Mouse (Mus musculus) liver, embryonic 14.5 days (tissue): ENCODE measurements around the gene Xrcc4. TPM values are rescaled to one million over a fixed set of nuclear protein-coding genes. Genes with fewer than 3 reads are reported as not detected.

Experiments
- ATAC-seq: fragments of 200-750 bp; cut with Nextera tagmentation; 2 replicates; pipeline ENCODE4 v1.8.0; 2017; ENCODE audit warnings: moderate number of reproducible peaks, mild to moderate bottlenecking, moderate library complexity; ENCODE audit not compliant: insufficient read depth
- DNase-seq, 3 experiments: peaks; one replicate each; pipeline ENCODE4 v3.0.0-alpha.2; 2012 to 2013; ENCODE audit warnings: low read depth in 3 of 3, low spot score in 3 of 3
- H3K27ac ChIP-seq: fragments of 300-500 bp; sonication (generic); 2 replicates; pipeline ENCODE4 v1.5.1; 2014; ENCODE audit warnings: moderate library complexity, mild to moderate bottlenecking, control low read depth, inconsistent platforms
- H3K27me3 ChIP-seq: fragments of 300-500 bp; sonication (generic); 2 replicates; pipeline ENCODE4 v1.6.1; 2014; ENCODE audit warnings: mild to moderate bottlenecking, low read length, moderate library complexity; ENCODE audit not compliant: control insufficient read depth, insufficient read depth
- H3K36me3 ChIP-seq: fragments of 300-500 bp; sonication (generic); replicated peaks from 2 replicates; pipeline ENCODE4 v1.6.1; 2014; ENCODE audit warnings: low read depth; ENCODE audit not compliant: control insufficient read depth, insufficient read depth
- H3K4me1 ChIP-seq, 2 experiments: fragments of 200-500 bp in 1 of 2; fragments of 300-500 bp in 1 of 2; sonication (generic) in 1 of 2; replicated peaks; 2 replicates each; pipeline ENCODE4 v1.6.1; 2012 to 2014; ENCODE audit warnings: antibody characterized with exemption in 1 of 2, inconsistent platforms in 1 of 2, low read length in 1 of 2; ENCODE audit not compliant: control insufficient read depth in 2 of 2, insufficient read depth in 2 of 2
- H3K4me2 ChIP-seq: fragments of 300-500 bp; sonication (generic); 2 replicates; pipeline ENCODE4 v1.6.1; 2014; ENCODE audit warnings: low read depth, mild to moderate bottlenecking, control low read depth, moderate library complexity
- H3K4me3 ChIP-seq, 2 experiments: fragments of 200-500 bp in 1 of 2; fragments of 300-500 bp in 1 of 2; sonication (generic) in 1 of 2; 2 replicates each; pipeline ENCODE4 v1.5.1; 2012 to 2014; ENCODE audit warnings: low read depth in 2 of 2, low read length in 2 of 2, mild to moderate bottlenecking in 2 of 2, control low read depth in 1 of 2, inconsistent platforms in 1 of 2, moderate library complexity in 1 of 2; ENCODE audit not compliant: insufficient read depth in 1 of 2
- H3K9ac ChIP-seq: fragments of 300-500 bp; sonication (generic); replicated peaks from 2 replicates; pipeline ENCODE4 v1.6.1; 2014; ENCODE audit warnings: mild to moderate bottlenecking, control low read depth, moderate library complexity
- H3K9me3 ChIP-seq: fragments of 300-500 bp; sonication (generic); 2 replicates; pipeline ENCODE4 v1.6.1; 2016; ENCODE audit warnings: low read length, mixed read lengths; ENCODE audit not compliant: control insufficient read depth
- CTCF ChIP-seq: IDR thresholded peaks from 2 replicates; pipeline ENCODE4 v1.5.1; 2016; ENCODE audit warnings: antibody characterized with exemption, low read depth, control low read depth
- EP300 ChIP-seq: IDR thresholded peaks from 2 replicates; pipeline ENCODE4 v1.6.1; 2016; ENCODE audit warnings: antibody characterized with exemption, low read depth
- WGBS: fragments of 180-500 bp; shearing (Covaris S2); extraction: QIAGEN DNeasy Blood & Tissue Kit; methylation state at CpG from one replicate; pipeline ENCODE4 v1.1.7; 2014; ENCODE audit not compliant: insufficient replicate concordance; 5-methylcytosine and 5-hydroxymethylcytosine counted together
- polyA plus RNA-seq, 2 experiments: library from polyadenylated mRNA; depleted of rRNA in 1 of 2; stranded (reverse) in 1 of 2; unstranded in 1 of 2; fragments of >200 nt; fragmentation: Nextera tagmentation in 1 of 2; extraction: Ambion mirVana in 1 of 2; gene quantifications; 2 replicates each; pipeline versions ENCODE4 v1.2.1 to v1.2.3; 2012 to 2014

Gene Xrcc4
- polyA plus RNA-seq, 2 experiments: 2.6 to 5.8 TPM

DNA sequence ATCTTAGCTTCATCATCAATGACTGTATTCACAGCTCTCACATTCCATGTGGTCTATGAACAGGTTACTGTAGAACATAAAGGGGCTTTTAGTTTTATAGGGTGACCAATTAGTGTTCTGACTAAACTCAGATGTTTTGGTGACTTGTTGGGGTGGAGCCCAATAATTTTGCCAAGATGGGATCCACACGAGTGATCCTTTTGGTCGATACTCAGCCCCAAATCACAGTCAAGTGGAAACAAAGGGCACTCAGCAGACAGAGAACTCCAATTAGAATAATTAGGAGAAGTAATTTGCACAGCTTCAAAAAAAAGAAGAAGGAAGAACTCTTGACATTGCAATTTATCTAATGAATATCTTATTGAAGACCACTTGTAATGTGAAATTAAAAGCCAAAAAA is 274.9 kb downstream of the Xrcc4 start:
- ATAC-seq (no peak), DNase-seq (no peak)
- Histone ChIP-seq H3K9me3 (no peaks in the 10 kb centered on the region), H3K4me1 (peaks cover 0 to 7% of the 10 kb centered on the region in 2 experiments; a peak in 1 of 4 replicates), H3K27ac (no peak overlapping the region), H3K4me3 (no peak overlapping the region), H3K9ac (no peak overlapping the region), H3K4me2 (no peak overlapping the region), H3K36me3 (no peaks in the 10 kb centered on the region), H3K27me3 (no peaks in the 10 kb centered on the region)
- TF ChIP-seq EP300 (no peak), CTCF (no peak)
- WGBS: 85% methylated on average over 2 of the region's 2 CpGs

DNA sequence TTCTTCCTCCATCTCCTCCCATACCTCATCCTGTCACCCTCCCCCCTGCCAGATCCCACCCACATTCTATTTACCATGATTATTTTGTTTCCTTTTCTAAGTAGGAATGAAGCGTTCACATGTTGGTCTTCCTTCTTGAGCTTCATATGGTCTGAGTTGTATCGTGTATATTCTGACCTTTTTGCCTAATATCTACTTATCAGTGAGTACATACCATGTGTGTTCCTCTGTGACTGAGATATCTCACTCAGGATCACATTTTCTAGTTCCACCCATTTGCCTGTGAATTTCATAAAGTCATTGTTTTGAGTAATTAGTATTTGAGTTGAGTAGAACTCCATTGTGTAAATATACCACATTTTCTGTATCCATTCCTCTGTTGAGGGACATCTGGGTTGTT is 277.2 kb downstream of the Xrcc4 start:
- no peaks in the 10 kb centered on the region for H3K9me3 ChIP-seq
- H3K27me3 ChIP-seq: no peaks in the 10 kb centered on the region
- peak; percentile 80 for ATAC-seq
- 45% methylated on average over 2 of the region's 2 CpGs for WGBS
- no peak overlapping the region for H3K27ac ChIP-seq
- peaks cover 0 to 7% of the 10 kb centered on the region in 2 experiments; a peak in 1 of 4 replicates for H3K4me1 ChIP-seq
- H3K4me2 ChIP-seq: no peak overlapping the region
- H3K9ac ChIP-seq: no peak overlapping the region
- no peaks in the 10 kb centered on the region for H3K36me3 ChIP-seq
- TF ChIP-seq CTCF: no peak
- TF ChIP-seq EP300: no peak
- no peak for DNase-seq
- H3K4me3 ChIP-seq: no peak overlapping the region

DNA sequence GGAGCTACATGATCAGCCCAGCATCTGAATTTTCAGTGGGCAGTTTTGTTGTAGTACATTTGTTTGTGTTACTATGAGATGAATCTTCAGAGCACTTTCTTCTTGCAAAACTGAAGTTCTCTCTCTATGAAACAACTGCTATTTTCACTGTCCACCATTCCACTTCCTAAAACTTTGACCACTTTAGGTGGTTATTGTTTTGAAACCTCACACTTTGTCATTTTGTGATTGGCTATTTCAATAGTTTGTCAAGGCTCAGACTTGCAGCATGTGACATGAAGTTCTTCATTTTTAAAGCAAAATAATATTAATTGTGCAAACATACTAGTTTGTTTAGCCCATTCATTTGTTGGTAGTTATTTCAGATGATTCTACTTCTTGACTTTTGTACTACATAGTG is 280.4 kb downstream of the Xrcc4 start:
- DNase-seq (no peak), ATAC-seq (no peak)
- Histone ChIP-seq H3K4me3 (no peak overlapping the region), H3K4me1 (peaks cover 0 to 7% of the 10 kb centered on the region in 2 experiments; a peak in 1 of 4 replicates), H3K27ac (no peak overlapping the region), H3K4me2 (no peak overlapping the region), H3K9me3 (no peaks in the 10 kb centered on the region), H3K27me3 (no peaks in the 10 kb centered on the region), H3K36me3 (no peaks in the 10 kb centered on the region), H3K9ac (no peak overlapping the region)
- no peak for TF ChIP-seq EP300
- no peak for TF ChIP-seq CTCF

DNA sequence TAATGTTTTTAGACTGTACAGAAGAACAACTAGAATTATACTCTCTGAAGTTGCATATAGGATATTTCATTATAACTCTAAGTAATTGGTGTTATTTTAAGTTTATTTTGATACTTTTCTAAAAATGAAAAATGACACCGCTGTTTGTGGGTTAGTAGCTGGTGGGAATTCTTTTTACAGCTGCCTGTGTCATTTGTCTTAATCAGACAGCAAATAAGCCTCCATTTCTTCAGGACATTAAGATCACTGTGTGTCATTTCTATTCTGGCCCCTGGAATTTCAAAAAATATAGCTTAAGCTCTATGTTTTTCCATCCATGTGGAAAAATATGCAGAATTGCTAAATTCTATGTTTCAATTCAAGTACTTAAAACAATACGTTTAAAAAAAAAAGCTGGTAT is 287.5 kb downstream of the Xrcc4 start:
- Histone ChIP-seq H3K4me1 (no peaks in the 10 kb centered on the region), H3K9ac (no peak overlapping the region), H3K4me2 (no peak overlapping the region), H3K9me3 (no peaks in the 10 kb centered on the region), H3K27me3 (no peaks in the 10 kb centered on the region), H3K4me3 (no peak overlapping the region), H3K36me3 (no peaks in the 10 kb centered on the region), H3K27ac (no peak overlapping the region)
- WGBS: 66% methylated on average over 2 of the region's 2 CpGs
- no peak for ATAC-seq
- TF ChIP-seq CTCF: no peak
- TF ChIP-seq EP300: no peak
- DNase-seq: no peak

DNA sequence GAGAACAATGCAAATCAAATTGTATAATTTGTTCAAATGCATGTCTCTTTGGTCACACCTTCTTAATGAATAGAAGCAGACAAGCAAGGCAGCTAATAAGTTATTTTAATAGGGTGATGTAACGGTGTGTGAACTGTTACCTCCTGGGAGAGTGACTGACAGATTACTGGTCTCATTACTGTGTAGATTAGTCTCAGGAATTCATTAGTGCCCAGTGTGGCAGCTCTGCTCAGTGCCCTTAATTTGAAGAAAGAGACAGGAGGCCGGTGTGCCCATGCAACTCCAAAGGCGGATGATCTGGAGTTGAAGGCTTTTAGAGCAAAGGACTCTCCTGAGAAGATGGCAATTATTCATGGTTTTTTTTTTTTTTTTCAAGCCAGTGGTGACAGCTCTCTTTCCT is 291.7 kb downstream of the Xrcc4 start:
- Histone ChIP-seq H3K9me3 (no peaks in the 10 kb centered on the region), H3K4me3 (no peak overlapping the region), H3K4me1 (no peaks in the 10 kb centered on the region), H3K27ac (no peak overlapping the region), H3K4me2 (no peak overlapping the region), H3K27me3 (no peaks in the 10 kb centered on the region), H3K9ac (no peak overlapping the region), H3K36me3 (no peaks in the 10 kb centered on the region)
- WGBS: 65% methylated on average over 3 of the region's 3 CpGs
- no peak for TF ChIP-seq EP300
- TF ChIP-seq CTCF: no peak
- DNase-seq (no peak), ATAC-seq (no peak)
